Mouse (Mus musculus) forebrain, embryonic 10.5 days (tissue): ENCODE measurements around the gene Trpv4. TPM values are rescaled to one million over a fixed set of nuclear protein-coding genes. Genes with fewer than 3 reads are reported as not detected.

ENCODE experiments used
- DNase-seq: peaks from one replicate; pipeline ENCODE4 v3.0.0-alpha.2; 2017; ENCODE audit warnings: low spot score; ENCODE audit errors: extremely low spot score
- H3K27ac ChIP-seq: fragments of 300-500 bp; sonication (generic); 2 replicates; pipeline ENCODE4 v1.5.1; 2016; ENCODE audit warnings: mild to moderate bottlenecking
- H3K27me3 ChIP-seq: fragments of 300-500 bp; sonication (generic); 2 replicates; pipeline ENCODE4 v1.6.1; 2016; ENCODE audit warnings: mild to moderate bottlenecking; ENCODE audit not compliant: poor library complexity, severe bottlenecking
- H3K36me3 ChIP-seq: fragments of 300-500 bp; sonication (generic); replicated peaks from 2 replicates; pipeline ENCODE4 v1.6.1; 2016; ENCODE audit warnings: mild to moderate bottlenecking, moderate library complexity
- H3K4me1 ChIP-seq: fragments of 300-500 bp; sonication (generic); 2 replicates; pipeline ENCODE4 v1.6.1; 2016
- H3K4me3 ChIP-seq: fragments of 300-500 bp; sonication (generic); 2 replicates; pipeline ENCODE4 v1.5.1; 2016; ENCODE audit warnings: mild to moderate bottlenecking, moderate library complexity
- H3K9me3 ChIP-seq: fragments of 300-500 bp; sonication (generic); 2 replicates; pipeline ENCODE4 v1.6.1; 2016; ENCODE audit warnings: mild to moderate bottlenecking, moderate library complexity
- WGBS: fragments of 180-500 bp; shearing (Covaris S2); methylation state at CpG from one replicate; pipeline ENCODE4 v1.1.7; 2016; 5-methylcytosine and 5-hydroxymethylcytosine counted together
- polyA plus RNA-seq: library from polyadenylated mRNA; unstranded; fragments of >200 nt; fragmentation: Nextera tagmentation; extraction: Ambion mirVana; gene quantifications from 2 replicates; pipeline ENCODE4 v1.2.1, GENCODE M21; 2016

Gene Trpv4
- polyA plus RNA-seq: 0.17 and 0.31 TPM in 2 replicates

- Histone ChIP-seq H3K4me1 (peaks cover 14% of the 10 kb centered on the region), H3K27me3 (peaks cover 78% of the 10 kb centered on the region), H3K9me3 (no peaks in the 10 kb centered on the region), H3K36me3 (no peaks in the 10 kb centered on the region), H3K4me3 (peak within 1 kb of the TSS; percentile 58), H3K27ac (peak within 1 kb of the TSS; percentile 62; the same call in 1 of the 2 replicates)
- under 1% methylated on average over 46 of the region's 47 CpGs for WGBS
- no peak for DNase-seq
These were observed at the start of gene Trpv4 for GRCm38 (mm10) chr5:114658255-114658654. Gene Trpv4 (minus strand): TSS chr5:114658421.

DNA sequence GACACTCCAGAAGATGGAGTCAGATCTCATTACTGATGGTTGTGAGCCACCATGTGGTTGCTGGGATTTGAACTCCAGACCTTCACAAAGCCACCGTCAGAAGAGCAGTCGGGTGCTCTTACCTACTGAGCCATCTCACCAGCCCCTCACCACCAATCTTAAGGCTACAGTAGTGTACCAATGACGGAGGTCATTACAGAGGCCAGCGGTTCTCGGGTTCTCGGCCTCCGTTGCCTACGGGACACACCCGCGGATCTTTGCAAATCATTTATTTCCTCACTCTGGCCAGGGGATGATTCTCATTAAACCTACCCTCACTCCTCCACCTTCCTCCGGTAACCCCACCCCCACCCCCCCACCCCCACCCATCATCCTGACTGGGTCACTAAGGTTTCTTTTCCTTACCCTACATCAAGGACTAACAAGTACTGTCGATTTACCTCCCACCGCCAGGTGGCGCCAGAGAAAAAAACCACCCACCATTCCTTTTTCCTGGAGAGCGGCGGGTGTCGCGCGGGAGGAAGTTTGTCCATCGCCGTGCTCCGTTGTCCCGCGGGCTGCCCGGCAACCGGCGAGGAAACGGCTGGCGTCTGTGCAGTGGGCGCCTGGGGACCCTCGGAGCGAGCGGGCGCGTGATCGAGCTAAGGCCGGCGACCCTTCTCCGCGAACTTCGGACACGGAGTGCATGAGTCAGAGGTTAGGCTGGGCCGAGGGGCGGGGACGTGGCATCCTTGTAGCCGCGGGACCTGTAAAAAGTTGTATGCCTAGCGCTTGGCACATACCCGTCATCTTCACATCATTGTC is 49.2 kb upstream of the Trpv4 start, which contains the start of gene Tchp:
Tchp (plus strand) TSS at position 496 of the 804 bp plus-strand sequence.
- no peaks in the 10 kb centered on the region for H3K27me3 ChIP-seq
- H3K27ac ChIP-seq: peak within 1 kb of the TSS; percentile 86
- peaks cover 17% of the 10 kb centered on the region for H3K4me1 ChIP-seq
- no peaks in the 10 kb centered on the region for H3K9me3 ChIP-seq
- H3K36me3 ChIP-seq: peaks cover 35% of the 10 kb centered on the region
- DNase-seq: peak; percentile 96
- WGBS: 2% methylated on average over 49 of the region's 49 CpGs
- peak within 1 kb of the TSS; percentile 80 for H3K4me3 ChIP-seq

GRCm38 (mm10) chr5:114702403-114703392 is 44.5 kb upstream of the Trpv4 start:
- Histone ChIP-seq H3K27ac (no peak overlapping the region), H3K4me3 (no peak overlapping the region), H3K9me3 (no peaks in the 10 kb centered on the region), H3K4me1 (peaks cover 3% of the 10 kb centered on the region; the same call in 1 of the 2 replicates), H3K27me3 (no peaks in the 10 kb centered on the region), H3K36me3 (no peaks in the 10 kb centered on the region)
- no peak for DNase-seq
- WGBS: 65% methylated on average over 14 of the region's 14 CpGs

DNA sequence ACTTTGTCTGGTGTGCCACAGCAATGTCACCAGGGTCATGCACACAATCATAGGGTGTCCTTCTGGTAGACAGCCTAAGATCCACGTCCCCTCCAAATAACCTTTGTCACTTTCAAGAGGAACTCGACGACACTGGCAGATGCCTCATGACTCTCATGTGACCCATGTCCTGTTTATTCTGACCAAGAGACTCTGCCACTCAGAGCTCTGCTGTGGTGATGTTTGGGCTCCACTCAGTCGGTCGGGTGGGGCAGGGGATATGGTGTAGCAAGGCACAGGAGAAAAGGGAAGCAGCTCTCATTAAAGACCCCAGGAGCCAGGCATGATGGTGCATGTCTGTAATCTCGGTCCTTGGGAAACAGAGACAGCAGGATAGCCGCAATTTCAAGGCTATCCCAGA is 40.8 kb upstream of the Trpv4 start:
- DNase-seq: no peak

DNA sequence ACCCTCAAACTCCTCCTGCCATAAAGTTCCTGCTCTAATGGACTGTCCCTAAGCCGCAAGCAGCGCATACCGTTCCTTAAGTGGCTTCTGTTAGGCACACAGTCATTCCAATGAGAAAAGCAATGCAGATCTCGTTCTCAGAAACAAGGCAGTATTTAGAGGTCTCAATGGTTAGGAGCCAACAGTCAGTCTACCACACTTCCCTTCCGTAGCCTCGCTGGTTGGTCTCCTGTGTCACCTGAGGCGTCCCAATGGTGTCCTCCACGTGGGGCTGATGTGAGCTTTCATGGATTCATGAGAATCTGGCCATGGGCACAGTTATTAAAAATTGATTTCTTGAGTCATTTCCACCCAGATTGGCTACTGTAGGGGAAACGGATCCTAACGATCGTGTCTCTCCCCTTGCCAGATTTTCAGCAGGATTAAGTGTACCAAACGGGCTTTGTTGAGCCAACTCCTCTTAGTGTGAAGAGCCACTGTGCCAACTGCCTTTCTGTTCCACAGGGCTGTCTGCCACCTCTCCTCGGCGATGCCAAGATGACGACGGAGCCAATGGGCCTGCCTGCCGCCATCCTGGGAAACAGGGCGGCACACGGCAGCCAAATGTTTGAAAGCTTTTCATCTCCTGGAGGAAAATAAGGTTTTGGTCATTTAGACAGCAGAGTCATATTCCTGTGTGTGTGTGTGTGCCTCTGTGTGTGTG is 40.0 kb upstream of the Trpv4 start:
- H3K27me3 ChIP-seq: no peaks in the 10 kb centered on the region
- WGBS: 91% methylated on average over 19 of the region's 19 CpGs
- no peak overlapping the region for H3K4me3 ChIP-seq

More for the DNA sequence above, 40.8 kb upstream of the Trpv4 start:
- WGBS: 76% methylated on average over 7 of the region's 7 CpGs
- Histone ChIP-seq H3K27me3 (no peaks in the 10 kb centered on the region), H3K27ac (no peak overlapping the region), H3K4me3 (no peak overlapping the region), H3K9me3 (no peaks in the 10 kb centered on the region), H3K36me3 (no peaks in the 10 kb centered on the region), H3K4me1 (no peaks in the 10 kb centered on the region)

GRCm38 (mm10) chr5:114696939-114697338 is 38.7 kb upstream of the Trpv4 start:
- Histone ChIP-seq H3K27me3 (peaks cover 4% of the 10 kb centered on the region; the same call in 1 of the 2 replicates), H3K9me3 (no peaks in the 10 kb centered on the region), H3K4me1 (no peaks in the 10 kb centered on the region), H3K4me3 (no peak overlapping the region), H3K36me3 (no peaks in the 10 kb centered on the region), H3K27ac (no peak overlapping the region)
- 86% methylated on average over 17 of the region's 17 CpGs for WGBS
- DNase-seq: no peak

More for the DNA sequence above, 40.0 kb upstream of the Trpv4 start:
- H3K4me1 ChIP-seq: no peaks in the 10 kb centered on the region
- no peak for DNase-seq
- no peaks in the 10 kb centered on the region for H3K9me3 ChIP-seq
- H3K27ac ChIP-seq: no peak overlapping the region
- no peaks in the 10 kb centered on the region for H3K36me3 ChIP-seq

DNA sequence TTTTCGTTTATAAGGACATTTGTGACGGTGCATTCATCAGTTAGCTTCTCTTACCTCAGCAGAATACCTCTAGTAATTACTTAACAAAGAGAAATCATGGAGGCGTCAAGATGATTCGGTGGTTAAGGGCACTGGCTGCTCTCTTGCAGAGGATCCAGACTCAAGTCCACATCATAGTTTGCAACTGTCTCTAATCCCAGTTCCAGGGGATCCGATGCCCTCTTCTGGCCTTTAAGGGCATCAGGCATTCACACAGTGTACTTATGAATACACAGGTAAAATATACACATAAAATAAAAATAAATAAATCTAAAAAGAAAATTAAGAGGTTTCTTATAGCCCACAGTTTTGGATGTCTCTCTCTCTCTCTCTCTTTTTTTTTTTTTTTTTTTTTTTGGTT is 37.6 kb upstream of the Trpv4 start:
- H3K4me1 ChIP-seq: peaks cover 7% of the 10 kb centered on the region
- H3K36me3 ChIP-seq: no peaks in the 10 kb centered on the region
- H3K27me3 ChIP-seq: peaks cover 5% of the 10 kb centered on the region; the same call in 1 of the 2 replicates
- H3K27ac ChIP-seq: no peak overlapping the region
- no peak for DNase-seq
- WGBS: 75% methylated on average over 5 of the region's 5 CpGs
- no peaks in the 10 kb centered on the region for H3K9me3 ChIP-seq
- H3K4me3 ChIP-seq: no peak overlapping the region

DNA sequence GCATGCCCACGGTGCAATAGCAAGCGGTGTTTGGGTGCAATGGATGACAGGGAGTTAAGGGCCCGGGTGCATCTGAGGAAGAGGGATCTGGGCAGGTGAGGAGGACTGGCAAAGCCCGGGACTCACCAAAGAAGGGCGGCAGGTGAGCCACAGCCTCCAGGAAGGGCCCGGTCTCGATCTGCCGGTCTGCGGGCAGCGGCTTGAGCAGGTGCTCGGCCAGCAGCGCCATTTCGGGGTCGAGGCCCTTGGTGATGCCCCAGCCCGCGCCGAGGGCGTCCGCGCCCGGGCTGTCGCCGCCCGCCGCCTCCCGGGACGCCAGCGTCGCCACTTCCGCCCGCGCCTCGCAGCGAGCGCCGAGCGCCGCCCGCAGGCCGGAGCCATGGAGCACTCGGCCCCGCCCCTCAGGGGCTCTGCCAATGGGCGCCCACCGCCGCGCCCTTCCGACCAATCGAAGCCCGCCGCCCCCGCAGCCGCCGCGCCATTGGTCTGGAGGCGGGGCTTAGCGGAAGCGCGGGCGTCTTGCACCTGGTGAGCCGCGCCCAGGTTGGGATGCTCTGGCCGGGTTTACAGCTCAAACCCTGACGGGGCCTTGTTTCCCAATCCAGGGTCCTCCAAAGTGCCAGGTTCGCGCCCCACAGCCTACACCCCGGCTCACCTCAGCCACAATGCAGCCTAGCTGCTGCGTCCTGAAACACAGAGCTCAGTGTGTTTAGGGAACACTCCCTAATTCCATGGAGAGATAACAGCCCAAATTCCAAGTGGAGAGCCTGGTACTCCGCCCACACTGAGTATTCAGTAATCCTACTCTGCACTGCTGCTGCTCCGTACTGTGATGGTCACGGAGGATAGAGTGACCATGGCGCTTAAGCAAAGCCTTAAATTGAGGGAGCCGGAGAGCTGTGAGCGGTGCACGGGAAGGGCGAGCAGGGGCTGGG is 32.7 kb upstream of the Trpv4 start, which contains the start of gene Gltp:
Gltp (minus strand) TSS at position 352 of the 935 bp plus-strand sequence.
- peak; percentile 87 for DNase-seq
- Histone ChIP-seq H3K36me3 (no peaks in the 10 kb centered on the region), H3K4me3 (peak within 1 kb of the TSS; percentile 78), H3K9me3 (no peaks in the 10 kb centered on the region), H3K27ac (peak within 1 kb of the TSS; percentile 89), H3K4me1 (peaks cover 39% of the 10 kb centered on the region), H3K27me3 (peaks cover 16% of the 10 kb centered on the region)
- WGBS: 5% methylated on average over 74 of the region's 75 CpGs

- 18% methylated on average over 16 of the region's 16 CpGs for WGBS
- Histone ChIP-seq H3K9me3 (no peaks in the 10 kb centered on the region), H3K4me3 (peak overlapping the region; percentile 78), H3K4me1 (peaks cover 39% of the 10 kb centered on the region), H3K27ac (peak overlapping the region; percentile 89), H3K27me3 (peaks cover 16% of the 10 kb centered on the region), H3K36me3 (no peaks in the 10 kb centered on the region)
- DNase-seq: no peak
These were observed 31.6 kb upstream of the Trpv4 start for GRCm38 (mm10) chr5:114689700-114690366.

GRCm38 (mm10) chr5:114688703-114689102 is 30.5 kb upstream of the Trpv4 start:
- DNase-seq: no peak
- Histone ChIP-seq H3K27ac (no peak overlapping the region), H3K27me3 (peaks cover 16% of the 10 kb centered on the region), H3K9me3 (no peaks in the 10 kb centered on the region), H3K4me3 (no peak overlapping the region), H3K36me3 (no peaks in the 10 kb centered on the region), H3K4me1 (peaks cover 49% of the 10 kb centered on the region)
- WGBS: 88% methylated on average over 13 of the region's 13 CpGs

DNA sequence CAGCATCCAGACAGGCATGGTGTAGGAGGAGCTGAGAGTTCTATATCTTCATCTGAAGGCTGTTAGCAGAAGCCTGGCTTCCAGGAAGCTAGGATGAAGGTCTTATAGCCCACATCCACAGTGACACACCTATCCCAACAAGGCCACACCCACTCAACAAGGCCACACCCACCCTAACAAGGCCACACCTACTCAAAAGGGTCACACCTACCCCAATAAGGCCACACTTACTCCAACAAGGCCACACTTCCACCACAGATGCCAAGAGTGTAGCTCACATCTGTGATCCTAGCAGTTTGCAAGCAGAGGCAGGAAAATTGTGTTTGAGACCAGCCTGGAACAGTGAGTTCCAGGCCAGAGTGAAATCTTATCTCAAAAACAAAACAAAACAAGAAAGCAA is 29.7 kb upstream of the Trpv4 start:
- H3K9me3 ChIP-seq: no peaks in the 10 kb centered on the region
- H3K4me3 ChIP-seq: no peak overlapping the region
- H3K27me3 ChIP-seq: peaks cover 16% of the 10 kb centered on the region
- H3K27ac ChIP-seq: no peak overlapping the region
- H3K36me3 ChIP-seq: no peaks in the 10 kb centered on the region
- peaks cover 53% of the 10 kb centered on the region for H3K4me1 ChIP-seq
- DNase-seq: no peak
